Mouse (Mus musculus): ENCODE measurements around the gene Hsd11b2. TPM values are rescaled to one million over a fixed set of nuclear protein-coding genes. Genes with fewer than 3 reads are reported as not detected.

Gene Hsd11b2
- total RNA-seq, 2 experiments from 2014 or later = not detected

GRCm38 (mm10) chr8:105520521-105520920 lies 2.0 kb downstream of the Hsd11b2 start:
- no peak for ATAC-seq (replicated peaks; ENCODE audit: low FRiP score, poor library complexity, severe bottlenecking)

GRCm38 (mm10) chr8:105521061-105521460 lies 2.5 kb downstream of the Hsd11b2 start:
- no peak for ATAC-seq (replicated peaks; ENCODE audit: low FRiP score, poor library complexity, severe bottlenecking)

GRCm38 (mm10) chr8:105521995-105522769 lies 3.6 kb downstream of the Hsd11b2 start:
- no peak for ATAC-seq (replicated peaks; ENCODE audit: low FRiP score, poor library complexity, severe bottlenecking)

GRCm38 (mm10) chr8:105522890-105523289 lies 4.3 kb downstream of the Hsd11b2 start:
- ATAC-seq (replicated peaks; ENCODE audit: low FRiP score, poor library complexity, severe bottlenecking) = no peak

- no peak for ATAC-seq (replicated peaks; ENCODE audit: low FRiP score, poor library complexity, severe bottlenecking)
Measured at GRCm38 (mm10) chr8:105527110-105527509, 8.6 kb downstream of the Hsd11b2 start.

- ATAC-seq (replicated peaks; ENCODE audit: low FRiP score, poor library complexity, severe bottlenecking) = no peak
Measured at GRCm38 (mm10) chr8:105528206-105528605, 9.7 kb downstream of the Hsd11b2 start.

- ATAC-seq (replicated peaks; ENCODE audit: low FRiP score, poor library complexity, severe bottlenecking) = no peak
Measured at GRCm38 (mm10) chr8:105529271-105529670, 10.7 kb downstream of the Hsd11b2 start.

GRCm38 (mm10) chr8:105531774-105532173 lies 13.2 kb downstream of the Hsd11b2 start:
- peak; percentile 77 for ATAC-seq (replicated peaks; ENCODE audit: low FRiP score, poor library complexity, severe bottlenecking)

- ATAC-seq (replicated peaks; ENCODE audit: low FRiP score, poor library complexity, severe bottlenecking) = peak; percentile 20; the same call in 1 of the 2 replicates
Measured at GRCm38 (mm10) chr8:105533439-105533838, 14.9 kb downstream of the Hsd11b2 start.

GRCm38 (mm10) chr8:105533892-105534329 lies 15.4 kb downstream of the Hsd11b2 start:
- ATAC-seq (replicated peaks; ENCODE audit: low FRiP score, poor library complexity, severe bottlenecking) = peak; percentile 82

- no peak for ATAC-seq (replicated peaks; ENCODE audit: low FRiP score, poor library complexity, severe bottlenecking)
Measured at GRCm38 (mm10) chr8:105536546-105536945, 18.0 kb downstream of the Hsd11b2 start.

GRCm38 (mm10) chr8:105537011-105537677 lies 18.6 kb downstream of the Hsd11b2 start:
- ATAC-seq (replicated peaks; ENCODE audit: low FRiP score, poor library complexity, severe bottlenecking) = no peak

GRCm38 (mm10) chr8:105538940-105539339 lies 20.4 kb downstream of the Hsd11b2 start:
- no peak for ATAC-seq (replicated peaks; ENCODE audit: low FRiP score, poor library complexity, severe bottlenecking)

GRCm38 (mm10) chr8:105542032-105542656 lies 23.6 kb downstream of the Hsd11b2 start:
- peak; percentile 81 for ATAC-seq (replicated peaks; ENCODE audit: low FRiP score, poor library complexity, severe bottlenecking)

GRCm38 (mm10) chr8:105542808-105543207 lies 24.3 kb downstream of the Hsd11b2 start:
- ATAC-seq (replicated peaks; ENCODE audit: low FRiP score, poor library complexity, severe bottlenecking) = no peak

- ATAC-seq (replicated peaks; ENCODE audit: low FRiP score, poor library complexity, severe bottlenecking) = no peak
Measured at GRCm38 (mm10) chr8:105543703-105544102, 25.1 kb downstream of the Hsd11b2 start.

- ATAC-seq (replicated peaks; ENCODE audit: low FRiP score, poor library complexity, severe bottlenecking) = no peak
Measured at GRCm38 (mm10) chr8:105544544-105545205, 26.1 kb downstream of the Hsd11b2 start.

- ATAC-seq (replicated peaks; ENCODE audit: low FRiP score, poor library complexity, severe bottlenecking) = no peak
Measured at GRCm38 (mm10) chr8:105545249-105545648, 26.7 kb downstream of the Hsd11b2 start.

GRCm38 (mm10) chr8:105546384-105547350 lies 28.1 kb downstream of the Hsd11b2 start:
- ATAC-seq (replicated peaks; ENCODE audit: low FRiP score, poor library complexity, severe bottlenecking) = no peak
